Mouse (Mus musculus): ENCODE measurements around the gene Pde6g.

Pde6g gene

DNA sequence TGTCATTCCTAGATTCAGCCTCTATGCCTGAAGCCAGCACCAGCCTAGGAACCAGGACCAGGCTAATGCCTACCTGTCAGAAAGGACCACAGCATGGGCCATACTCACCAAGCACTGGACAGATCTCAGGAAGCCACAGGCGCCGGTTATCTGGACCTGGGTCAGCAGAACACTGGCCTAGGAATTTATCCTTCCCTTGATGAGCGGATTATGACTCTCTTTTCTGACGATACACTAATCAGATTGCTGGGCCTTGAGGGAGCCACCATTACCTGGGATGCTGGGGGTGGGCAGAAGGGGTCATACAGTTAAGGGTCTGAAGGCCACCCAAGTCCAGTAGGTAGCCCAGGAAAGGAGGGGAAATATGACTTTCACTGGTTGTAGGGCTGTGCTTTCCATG lies at the start of gene Pde6g:
TSS of gene Pde6g (minus strand) at position 195 of the 400 bp plus-strand sequence.
- DNase-seq (ENCODE audit: low read depth, low spot score): no peak

DNA sequence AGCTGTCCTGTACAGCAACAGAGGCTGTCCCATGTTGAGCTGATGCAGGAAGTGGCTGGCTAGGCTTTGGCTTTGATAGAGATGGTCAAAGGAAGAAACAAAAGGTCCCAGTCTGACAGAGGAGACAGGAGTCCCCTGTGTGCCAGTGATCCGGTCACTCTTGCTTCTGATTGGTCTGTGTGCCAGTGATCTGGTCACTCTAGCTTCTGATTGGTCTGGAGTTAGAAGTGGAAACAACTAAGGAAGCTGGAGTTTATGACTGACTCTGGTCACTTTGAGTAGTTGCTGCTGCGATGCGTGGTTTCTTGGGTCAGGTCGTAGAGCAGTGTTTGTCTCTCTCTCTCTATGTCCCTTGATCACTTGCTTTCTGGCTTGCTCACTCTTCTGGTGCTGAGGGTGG lies 48.4 kb upstream of the Pde6g start:
- DNase-seq (ENCODE audit: low read depth, low spot score): no peak

DNA sequence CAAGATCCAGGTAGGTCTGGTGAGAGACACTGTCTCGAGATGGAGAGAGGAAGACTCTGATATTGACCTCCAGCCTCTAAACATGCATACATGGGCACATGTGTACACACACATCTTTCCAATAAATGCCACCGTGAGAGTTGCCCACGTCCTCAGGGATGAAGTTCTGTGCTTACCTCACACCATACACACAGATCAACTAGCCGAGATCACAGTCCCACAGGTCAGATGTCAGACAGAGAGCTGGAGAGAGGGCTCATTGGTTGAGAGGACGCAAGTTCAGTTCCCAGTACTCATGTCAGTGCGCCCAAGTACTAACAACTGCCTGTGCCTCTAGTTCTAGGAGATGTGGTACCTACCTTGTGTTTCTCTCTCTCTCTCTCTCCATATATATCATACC lies 47.7 kb upstream of the Pde6g start:
- no peak for DNase-seq (ENCODE audit: low read depth, low spot score)

DNA sequence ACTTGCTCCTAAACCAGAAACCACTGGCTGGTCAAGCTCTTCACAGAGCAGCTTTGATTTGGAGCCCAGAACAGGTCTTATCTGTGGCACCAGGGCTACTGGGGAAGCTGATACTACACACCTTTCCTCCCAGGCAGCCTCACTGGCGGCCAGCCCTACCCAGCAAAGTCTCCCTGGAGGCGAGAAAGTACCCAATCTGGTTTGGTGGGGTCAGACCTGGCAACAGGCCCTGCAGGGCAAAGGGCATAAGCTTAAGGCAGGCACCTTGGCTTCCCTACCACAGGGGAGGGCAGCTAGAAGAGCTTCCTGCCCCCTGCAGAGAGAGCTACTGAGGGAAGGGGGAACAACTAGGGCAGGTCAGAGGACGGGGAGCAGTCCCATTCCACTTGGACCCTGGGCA lies 47.1 kb upstream of the Pde6g start:
- DNase-seq (ENCODE audit: low read depth, low spot score): no peak

DNA sequence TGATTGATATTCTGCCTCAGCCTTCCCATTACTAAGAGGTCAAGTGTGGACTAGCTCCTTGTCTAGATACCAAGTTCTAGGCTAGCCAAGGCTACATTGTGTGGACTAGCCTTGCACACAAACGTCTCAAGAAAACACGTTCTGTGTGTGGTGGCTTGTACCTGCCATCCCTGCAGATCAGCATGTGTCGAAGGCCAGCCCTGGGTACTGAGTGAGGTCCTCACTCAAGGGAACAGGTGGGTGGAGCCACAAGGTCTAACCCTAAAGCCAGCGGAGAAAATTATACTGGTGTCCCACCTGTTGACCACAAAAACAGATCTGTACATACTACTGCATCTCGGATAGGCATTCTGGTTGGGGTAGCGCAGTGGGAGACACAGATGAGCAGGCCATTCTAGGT lies 46.6 kb upstream of the Pde6g start:
- no peak for DNase-seq (ENCODE audit: low read depth, low spot score)

DNA sequence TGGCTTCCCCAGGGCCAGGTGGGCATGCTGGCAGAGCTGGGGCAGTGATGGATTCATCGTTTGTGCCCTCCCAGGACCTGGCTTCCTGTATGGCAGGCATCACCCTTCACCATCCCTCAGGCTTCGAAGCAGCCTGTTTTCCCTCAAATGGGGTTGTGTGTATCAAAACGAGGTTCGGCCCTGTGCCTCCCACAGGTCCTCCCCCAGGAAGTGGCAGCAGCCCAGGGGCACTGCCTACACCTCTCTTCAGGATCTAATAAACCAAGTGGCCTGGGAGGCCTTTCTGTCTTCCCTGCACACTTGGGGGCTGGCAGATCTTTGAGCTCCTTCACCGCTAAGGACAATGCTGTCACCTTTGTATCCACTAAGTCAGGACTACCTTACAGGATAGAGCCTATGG lies 45.6 kb upstream of the Pde6g start:
- DNase-seq (ENCODE audit: low read depth, low spot score): no peak

DNA sequence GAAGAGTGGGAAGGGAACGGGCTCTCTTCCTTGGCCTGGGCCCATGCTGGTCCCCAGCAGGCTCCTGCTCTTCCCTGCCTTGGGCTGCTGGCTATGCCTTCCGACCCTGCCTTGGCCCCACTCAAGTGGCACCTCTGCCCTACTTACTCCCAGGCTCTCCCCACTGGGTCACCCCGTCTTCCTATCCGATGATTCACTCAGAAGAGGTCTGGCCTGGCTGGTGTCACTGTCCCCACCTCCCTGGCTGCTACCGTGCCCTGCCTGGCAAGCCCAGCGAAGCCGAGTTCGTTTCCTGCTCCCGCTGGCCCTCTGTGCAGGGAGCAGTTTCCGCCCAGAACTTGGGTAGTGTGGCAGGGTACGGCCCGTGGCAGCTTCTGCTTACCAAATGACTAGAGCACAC lies 44.9 kb upstream of the Pde6g start:
- no peak for DNase-seq (ENCODE audit: low read depth, low spot score)

DNA sequence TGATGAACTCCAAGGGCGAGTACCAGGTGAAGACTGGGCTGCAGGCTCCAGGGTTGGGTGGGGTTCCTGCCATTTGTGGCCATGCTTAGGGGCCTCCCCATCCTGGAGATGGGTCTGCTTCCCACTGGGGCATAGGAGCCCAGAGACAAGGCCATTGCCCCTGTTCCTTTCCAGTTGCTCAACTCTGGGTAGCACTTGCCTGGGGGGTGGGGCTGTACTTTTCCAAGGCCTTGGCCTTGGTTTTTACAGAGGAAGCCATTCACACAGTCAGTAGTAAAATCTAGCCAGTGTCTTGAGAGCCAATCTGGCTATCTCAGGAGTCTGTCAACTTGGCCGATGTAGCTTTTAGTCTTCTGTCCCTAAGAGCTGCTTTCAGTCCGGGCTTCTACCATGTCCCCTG lies 44.1 kb upstream of the Pde6g start:
- DNase-seq (ENCODE audit: low read depth, low spot score): no peak

DNA sequence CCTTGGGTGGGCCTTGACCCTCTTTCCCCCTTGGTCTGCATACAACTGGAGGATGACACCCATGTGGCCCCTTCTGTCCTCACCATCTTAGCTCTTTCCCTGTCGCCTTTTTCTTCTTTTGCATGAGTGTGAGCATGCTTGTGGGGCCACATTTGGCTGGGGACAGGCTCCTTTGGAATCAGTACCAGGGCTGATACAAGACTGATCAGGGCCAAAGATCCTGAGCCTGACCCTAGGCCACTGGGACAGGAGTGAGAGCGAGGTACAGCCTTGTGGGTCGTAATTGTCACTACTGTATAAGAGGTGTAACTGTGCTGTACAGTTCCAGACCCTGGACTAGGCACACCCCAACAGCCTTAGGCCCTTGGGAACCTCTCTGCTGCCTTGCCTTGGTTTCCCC lies 40.6 kb upstream of the Pde6g start:
- DNase-seq (ENCODE audit: low read depth, low spot score): no peak

DNA sequence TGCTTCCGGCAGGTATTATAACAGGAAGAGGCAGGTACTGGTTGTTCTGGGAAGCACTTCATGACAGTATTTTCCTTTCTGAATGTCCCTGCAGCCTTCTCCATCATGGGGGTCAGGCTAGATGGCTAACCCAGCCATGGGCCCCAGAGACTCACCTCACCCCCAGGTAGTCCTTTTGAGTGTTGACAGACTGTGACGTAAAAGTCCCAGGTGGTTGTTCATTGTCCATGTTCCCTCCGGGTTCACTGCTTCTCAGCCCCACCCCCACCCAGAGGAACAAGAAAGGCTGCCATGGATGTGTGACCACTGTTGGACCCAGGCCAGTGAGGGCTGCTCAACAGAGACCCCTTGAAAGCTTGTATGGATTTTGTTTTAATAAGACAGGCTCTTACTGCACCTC lies 40.1 kb upstream of the Pde6g start:
- no peak for DNase-seq (ENCODE audit: low read depth, low spot score)

DNA sequence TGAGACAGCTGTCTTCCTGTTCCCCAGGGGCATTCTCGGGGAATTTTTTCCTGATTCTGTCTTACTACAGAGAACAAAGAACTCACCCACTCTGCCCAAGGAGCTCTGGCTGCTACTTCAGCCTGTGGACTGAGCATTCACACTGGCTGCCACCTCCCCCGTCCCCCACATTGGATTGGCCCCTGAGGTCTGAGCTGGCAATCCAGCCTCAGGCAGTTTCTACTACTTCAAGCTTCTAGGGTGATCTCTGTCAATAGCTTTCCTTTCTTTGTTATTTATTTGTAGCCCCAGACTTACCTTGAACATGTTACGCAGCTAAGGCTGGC lies 39.5 kb upstream of the Pde6g start:
- no peak for DNase-seq (ENCODE audit: low read depth, low spot score)

DNA sequence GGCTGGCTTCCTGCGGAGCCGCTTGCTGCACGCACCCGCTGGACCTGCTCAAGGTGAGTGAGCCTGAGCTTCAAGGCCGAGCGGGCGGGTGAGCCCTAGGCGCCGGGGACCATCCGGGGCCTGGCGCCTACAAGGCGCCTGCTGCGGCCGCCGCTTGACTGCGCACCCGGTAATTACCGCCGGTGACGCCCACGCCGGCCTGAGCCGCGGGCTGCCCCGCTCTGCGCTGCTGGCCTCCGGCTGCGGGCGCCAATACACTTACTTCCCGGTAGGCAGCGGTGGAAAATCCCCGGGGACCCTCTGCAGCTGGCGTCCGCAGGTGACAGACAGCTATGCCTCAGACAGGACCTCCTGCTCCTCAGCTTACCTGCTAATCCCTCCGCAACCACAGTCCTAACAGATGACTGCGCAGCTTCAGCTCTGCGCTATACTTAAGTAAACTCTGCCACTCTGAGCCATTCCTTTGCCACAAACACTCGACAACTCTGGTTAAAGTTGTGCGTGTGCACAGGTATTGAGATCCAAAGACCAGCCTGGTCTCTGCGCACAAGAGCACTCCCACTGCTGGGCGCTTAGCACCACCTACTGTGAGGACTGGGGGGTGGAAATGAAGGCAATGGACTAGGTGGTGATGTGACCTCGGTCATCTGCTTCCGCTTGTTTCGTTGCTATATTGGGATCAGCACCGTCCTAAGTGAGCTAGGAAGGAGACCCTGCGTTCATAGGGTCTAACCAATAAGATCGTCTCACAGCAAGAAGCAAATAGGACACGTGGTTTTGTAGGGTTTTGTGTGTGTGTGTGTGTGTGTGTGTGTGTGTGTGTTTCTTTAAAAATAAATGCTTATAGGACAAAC lies 39.0 kb upstream of the Pde6g start:
- no peak for DNase-seq (ENCODE audit: low read depth, low spot score)

DNA sequence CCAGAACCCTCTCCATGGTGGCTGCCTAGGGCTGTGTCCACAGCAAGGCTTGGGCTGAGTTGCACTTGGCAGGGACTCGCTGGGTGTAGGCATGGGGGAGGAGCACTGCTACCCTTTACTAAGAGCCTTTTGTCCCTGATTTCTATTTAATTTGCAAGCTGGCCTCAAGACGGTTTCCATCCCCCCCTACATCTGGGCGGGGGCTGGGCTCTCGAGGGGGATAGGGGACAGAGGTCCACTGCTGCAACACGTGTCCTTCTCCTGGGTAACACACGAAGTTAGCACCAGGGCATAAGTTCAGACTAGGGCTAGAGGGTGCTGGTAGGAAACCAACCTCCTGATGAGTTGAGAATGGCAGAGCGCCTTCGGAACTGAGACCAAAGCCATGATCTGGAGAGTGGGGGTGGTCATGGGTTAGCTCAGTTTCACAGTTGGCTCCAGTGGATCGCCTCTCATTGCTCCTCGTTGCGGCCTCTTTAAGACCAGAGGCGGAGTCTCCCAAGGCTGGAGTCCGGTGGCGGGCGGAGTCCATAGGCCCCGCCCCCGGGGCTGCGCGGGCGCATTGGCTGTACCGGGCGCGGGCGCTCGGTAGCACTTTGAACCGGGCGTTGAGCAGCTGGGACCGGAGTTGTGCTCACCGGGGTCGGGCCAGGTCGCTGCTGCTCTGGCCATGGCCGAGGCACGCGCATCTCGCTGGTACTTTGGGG lies 38.2 kb upstream of the Pde6g start, which contains the start of gene Slc25a10:
TSS of gene Slc25a10 (plus strand) at position 524 of the 707 bp plus-strand sequence.
- DNase-seq (ENCODE audit: low read depth, low spot score): peak; percentile 84

DNA sequence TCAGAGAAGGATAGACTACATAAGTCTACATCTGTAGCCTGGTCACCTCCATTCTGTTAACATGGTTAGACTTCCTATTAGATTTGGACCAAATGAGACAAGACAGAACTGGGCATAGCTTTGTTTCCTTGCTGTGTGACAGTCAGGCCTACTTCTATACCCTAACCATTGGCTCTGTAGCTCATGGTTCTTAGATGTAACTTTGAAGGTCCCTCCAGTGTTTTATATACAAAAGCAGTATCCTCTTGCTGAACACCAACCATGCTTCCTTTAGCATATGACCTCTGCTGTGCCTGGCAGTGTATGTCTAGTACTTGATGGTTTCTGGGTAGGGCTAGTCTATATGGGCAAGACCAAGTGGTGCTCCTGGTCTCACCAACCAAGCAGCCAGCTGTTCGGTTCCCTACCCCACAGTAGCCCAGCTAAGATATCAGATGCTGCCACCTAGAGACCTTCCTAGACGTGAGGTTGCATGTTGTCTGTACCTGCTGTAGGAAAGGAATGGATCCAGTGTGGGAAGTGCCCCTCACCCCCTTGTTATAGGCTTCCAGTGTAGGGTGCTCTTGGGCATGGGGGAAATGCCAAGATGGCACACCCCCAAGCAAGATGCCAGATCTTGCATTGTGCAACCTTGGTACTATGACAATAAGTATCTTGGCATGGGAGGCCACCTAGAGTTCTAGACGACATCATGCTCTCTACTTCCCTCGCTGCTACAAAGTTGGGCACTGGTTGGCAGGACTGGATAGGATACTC lies 37.2 kb upstream of the Pde6g start:
- DNase-seq (ENCODE audit: low read depth, low spot score): no peak

DNA sequence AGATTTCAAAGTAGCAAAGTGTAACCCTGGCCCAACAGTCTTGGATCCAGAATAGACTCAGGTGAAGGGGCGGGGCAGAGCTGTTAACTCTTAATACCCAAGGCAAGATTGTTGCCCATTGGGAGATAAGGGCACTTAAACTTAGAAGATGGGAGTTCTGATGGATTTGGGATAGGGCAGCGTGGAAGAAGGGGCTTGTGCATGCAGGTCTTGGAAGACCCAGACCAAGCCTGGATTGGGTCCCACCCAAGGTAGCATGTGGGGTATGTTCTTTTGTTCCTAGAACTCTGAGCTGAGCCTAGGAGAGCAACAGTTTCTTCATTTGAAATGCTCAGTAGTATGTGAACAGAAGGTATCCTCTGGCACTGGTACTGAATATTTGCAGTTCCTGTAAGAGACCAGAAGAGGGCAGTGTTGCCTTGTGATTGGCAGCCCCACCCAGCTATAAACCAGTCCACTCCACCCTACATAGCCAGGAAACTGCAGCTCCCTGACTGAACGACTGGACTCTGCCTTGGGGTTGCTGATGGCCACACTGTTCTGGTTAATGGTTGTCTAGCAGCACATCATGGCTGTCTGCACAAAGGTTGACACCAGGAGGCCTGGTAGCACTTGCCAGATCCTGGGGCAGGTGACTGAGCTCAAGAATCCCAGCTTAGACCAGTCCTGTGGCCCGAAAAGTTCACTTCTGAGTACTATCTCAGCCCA lies 35.9 kb upstream of the Pde6g start:
- DNase-seq (ENCODE audit: low read depth, low spot score): peak; percentile 73

DNA sequence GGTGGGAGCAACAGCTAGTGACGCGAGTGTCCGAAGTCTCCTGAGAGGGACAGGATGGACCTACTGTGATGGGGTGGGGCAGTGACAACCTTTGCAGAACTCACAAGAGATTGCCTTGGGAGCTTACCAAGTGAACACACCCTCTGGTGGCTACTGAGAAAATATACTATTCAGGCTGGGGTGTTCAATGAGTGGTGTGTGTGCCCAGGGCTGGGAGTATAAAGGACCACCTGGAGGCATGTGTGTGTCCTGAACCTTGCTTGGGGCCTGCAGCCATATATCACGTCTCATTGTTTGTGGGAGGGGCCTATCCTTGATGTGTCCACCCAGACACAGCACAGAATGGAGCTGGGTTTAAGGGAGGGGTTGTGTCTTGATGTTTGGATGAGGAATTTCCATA lies 35.2 kb upstream of the Pde6g start:
- no peak for DNase-seq (ENCODE audit: low read depth, low spot score)

DNA sequence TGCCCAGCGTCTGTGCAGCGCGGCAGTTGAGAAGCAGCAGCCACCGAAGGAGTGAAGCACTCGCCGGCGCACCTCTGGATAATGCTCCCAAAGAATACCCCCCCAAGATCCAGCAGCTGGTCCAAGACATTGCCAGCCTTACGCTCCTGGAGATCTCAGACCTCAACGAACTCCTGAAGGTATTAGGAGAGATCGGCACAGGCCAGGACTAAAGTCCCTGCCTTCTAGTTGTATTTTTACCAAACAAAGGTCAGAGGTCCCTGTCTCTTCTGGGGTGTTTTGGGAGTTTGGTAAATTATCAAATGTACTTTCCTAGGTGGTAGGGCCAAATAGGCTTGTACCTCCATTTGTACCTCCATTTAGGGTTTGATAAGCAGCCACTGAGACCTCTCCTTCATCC lies 32.0 kb upstream of the Pde6g start:
- DNase-seq (ENCODE audit: low read depth, low spot score): no peak

DNA sequence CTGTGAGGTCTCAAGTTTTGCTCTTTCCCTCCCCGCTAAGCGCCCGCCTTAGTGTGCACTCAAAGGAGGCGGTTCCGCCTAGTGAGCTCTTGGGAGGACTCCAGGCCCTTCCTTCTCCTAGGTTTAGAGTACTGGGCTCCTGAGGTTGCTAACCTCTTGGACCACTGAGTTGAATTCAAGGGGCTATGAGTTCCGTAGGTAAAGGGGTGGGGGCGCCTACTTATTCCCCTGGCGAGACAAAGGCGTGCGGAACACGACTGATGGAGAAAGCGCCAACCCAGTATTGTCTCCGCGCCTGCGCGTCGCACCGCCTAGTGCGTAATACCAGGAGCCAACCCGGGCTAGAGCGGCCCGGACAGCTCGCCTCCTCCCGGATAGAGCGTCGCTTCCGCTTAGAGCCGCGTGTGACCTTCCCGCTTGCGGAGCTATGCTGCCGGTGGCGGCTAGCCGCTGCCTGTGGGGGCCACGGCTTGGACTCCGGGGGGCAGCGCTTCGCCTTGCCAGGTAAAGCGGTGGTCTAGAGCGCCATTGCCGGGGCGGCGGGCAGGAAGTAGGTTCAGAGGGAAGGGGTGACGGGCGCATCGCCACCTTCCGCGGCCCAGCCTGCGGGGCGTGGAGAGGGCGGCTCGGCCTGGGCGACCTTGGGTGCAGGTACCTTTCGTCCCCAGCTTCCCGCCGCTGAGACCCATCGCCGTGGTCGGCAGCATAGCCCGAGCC lies 31.1 kb upstream of the Pde6g start, which contains the start of gene Mrpl12:
TSS of gene Mrpl12 (plus strand) at position 349 of the 717 bp plus-strand sequence.
- DNase-seq (ENCODE audit: low read depth, low spot score): peak; percentile 92

DNA sequence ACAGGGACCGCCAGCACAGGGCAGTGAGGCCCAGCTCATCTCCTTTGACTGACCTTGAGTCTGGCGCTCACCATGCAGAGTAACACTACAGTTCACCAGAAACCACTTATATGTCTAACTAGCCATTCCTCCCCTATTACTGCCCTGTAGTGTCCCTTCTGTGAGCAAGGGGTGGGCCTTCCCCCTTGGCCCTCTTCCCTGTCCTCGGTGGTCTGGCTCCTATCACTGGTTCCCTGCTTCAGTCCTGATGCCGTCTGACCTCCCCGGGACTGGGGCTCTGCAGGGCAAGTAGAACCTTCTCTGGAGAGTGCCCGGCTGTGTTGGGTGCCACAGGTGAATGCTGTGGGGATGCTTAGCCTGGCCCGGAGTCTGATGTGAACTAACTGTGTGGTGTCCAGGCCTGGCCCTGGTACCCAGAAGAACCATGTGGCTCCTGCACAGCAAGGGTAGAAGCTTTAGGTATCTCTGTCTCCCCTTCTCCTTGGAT lies 30.2 kb upstream of the Pde6g start:
- no peak for DNase-seq (ENCODE audit: low read depth, low spot score)

DNA sequence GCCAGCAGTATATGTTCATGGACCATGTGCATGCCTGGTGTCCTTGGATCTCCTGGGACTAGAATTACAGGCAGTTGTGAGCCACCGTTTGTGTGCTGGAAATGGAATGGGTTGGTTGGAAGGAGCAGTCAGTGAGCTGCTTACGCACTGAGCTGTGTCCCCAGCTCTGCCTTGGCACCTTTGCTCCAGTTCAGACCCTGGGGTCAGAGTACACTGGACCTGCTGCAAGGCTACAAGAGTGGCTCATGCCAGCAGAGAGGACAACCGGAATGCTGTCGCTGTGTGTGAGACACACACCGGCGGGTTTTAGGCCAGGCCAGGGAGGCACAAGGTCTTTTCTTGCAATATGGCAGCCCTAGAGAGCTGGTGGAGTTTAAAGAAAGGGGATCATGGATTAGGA lies 18.8 kb upstream of the Pde6g start:
- no peak for DNase-seq (ENCODE audit: low read depth, low spot score)

DNA sequence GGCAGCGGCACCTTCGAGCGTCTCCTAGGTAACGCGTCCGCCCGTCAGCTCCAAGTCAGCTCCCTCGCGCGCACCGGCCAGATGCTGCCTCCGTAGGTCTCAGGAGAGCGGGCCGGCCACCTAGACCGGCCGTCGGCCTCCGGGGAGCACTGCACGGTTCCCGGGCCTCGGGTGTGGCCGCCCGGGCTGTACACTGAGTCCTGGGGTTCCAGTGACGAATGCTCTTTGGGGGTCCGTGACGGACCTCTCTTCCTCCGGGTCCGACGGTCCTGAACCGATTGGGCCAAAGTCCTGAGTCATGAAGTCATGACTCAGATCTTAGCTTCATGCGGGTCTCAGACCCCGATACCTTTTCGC lies 14.4 kb upstream of the Pde6g start:
- no peak for DNase-seq (ENCODE audit: low read depth, low spot score)

Data from WW6 (cell line).